Mouse (Mus musculus): ENCODE measurements around the gene 1190005I06Rik.

Gene 1190005I06Rik

DNA sequence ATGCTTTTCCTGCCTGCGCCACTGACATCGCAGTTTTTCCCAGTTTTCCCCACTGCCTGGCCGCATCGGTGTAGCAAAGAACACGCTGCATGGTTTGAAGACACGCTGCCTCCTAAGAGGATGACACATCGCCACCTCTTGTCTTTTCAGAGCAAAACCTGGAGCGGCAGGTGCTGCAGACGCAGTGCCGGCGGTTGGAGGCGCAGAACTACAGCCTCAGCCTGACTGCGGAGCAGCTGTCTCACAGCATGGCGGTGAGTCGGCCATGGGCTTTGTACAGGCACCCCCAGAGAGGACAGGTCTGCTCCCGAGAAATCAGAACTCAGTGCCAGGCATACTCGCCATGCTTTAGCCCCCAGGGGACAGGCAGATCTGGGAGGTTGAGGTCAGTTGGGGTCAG lies 69.6 kb downstream of the 1190005I06Rik start:
- DNase-seq (ENCODE audit: extremely low spot score) = no peak

DNA sequence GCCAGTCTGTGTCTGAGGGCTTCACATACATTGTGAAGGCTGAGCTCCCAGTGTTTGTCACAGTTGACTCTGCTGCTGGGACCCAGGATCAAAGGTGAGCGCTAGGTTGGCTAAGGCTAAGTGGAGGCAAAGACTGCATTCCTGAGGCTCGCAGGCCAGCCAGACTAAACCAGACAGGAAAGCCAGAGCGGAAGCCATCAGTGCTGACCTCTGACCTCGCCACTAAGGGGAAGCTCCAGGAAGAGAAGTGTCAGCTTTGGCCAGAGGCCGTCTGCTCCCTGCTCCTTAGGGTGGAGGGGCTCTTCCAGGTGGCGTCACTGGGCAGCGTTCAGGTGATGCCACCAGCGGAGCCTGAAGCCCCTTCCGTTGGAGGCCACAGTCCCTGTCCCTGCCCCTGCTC lies 71.6 kb downstream of the 1190005I06Rik start:
- DNase-seq (ENCODE audit: extremely low spot score) = peak; percentile 71

DNA sequence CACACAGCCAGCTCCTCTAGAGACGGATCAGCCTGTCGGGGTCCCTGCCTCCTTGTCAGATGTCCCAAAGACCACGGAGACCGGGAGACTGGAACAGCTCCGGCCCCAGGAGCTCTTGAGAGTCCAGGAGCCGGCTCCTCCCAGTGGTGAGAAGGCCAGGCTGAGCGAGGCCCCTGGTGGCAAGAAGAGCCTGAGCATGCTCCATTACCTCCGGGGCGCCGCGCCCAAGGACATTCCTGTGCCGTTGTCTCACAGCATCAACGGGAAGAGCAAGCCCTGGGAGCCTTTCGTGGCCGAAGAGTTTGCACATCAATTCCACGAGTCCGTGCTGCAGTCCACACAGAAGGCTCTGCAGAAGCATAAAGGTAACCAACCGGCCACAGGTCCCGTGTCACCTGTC lies 72.5 kb downstream of the 1190005I06Rik start:
- DNase-seq (ENCODE audit: extremely low spot score) = no peak

DNA sequence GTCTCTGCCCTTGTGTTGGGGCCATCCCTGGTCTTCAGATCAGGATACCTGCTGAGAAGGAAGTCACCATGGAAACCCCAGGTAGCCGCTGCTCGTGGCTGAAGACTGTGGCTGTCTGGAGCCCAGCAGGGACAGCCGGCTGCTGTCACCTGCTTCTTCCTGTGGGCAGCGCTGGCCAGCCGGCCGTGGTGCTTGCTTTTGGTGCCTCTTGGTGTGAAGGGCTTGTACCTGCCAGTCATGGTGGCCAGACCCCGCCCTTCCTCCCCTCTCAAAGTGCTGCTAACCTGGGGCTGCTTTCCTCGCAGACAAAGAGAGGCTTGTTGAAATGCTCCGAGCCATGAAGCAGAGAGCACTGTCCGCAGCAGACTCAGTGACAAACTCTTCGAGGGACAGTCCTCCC lies 73.6 kb downstream of the 1190005I06Rik start:
- DNase-seq (ENCODE audit: extremely low spot score) = no peak

DNA sequence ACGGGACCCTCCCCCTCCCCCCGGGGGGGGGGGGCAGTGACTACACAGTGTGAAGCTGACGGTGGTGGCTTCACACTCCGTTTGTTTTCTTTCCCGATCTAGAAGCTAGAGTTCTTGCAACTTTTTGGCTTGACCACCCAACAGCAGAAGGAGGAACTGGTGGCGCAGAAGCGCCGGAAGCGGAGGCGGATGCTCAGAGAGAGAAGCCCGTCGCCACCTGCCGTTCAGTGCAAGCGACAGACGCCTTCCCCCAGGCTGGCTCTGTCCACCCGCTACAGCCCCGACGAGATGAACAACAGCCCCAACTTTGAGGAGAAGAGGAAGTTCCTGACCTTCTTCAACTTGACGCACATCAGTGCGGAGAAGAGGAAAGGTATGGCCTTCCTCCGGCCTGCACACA lies 74.9 kb downstream of the 1190005I06Rik start:
- no peak for DNase-seq (ENCODE audit: extremely low spot score)

DNA sequence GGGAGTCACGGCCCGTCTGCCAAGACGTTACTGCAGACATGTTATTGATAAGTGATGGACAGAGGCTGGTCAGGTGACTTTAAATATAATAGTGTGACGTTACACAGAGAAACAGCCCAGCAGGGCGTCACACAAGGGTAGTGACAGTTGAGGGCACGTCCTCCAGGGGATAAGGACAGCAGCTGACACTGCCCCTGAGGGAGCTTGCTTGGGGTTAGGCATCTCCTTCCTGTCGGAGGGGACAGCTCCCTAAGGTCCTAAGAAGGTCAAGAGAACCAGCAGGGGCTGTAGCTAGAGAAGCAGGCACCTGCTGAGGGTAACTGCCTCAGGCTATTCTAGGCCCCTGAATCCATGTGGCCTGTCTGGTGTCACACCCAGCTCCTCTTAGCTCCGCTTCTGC lies 75.9 kb downstream of the 1190005I06Rik start:
- DNase-seq (ENCODE audit: extremely low spot score) = no peak

DNA sequence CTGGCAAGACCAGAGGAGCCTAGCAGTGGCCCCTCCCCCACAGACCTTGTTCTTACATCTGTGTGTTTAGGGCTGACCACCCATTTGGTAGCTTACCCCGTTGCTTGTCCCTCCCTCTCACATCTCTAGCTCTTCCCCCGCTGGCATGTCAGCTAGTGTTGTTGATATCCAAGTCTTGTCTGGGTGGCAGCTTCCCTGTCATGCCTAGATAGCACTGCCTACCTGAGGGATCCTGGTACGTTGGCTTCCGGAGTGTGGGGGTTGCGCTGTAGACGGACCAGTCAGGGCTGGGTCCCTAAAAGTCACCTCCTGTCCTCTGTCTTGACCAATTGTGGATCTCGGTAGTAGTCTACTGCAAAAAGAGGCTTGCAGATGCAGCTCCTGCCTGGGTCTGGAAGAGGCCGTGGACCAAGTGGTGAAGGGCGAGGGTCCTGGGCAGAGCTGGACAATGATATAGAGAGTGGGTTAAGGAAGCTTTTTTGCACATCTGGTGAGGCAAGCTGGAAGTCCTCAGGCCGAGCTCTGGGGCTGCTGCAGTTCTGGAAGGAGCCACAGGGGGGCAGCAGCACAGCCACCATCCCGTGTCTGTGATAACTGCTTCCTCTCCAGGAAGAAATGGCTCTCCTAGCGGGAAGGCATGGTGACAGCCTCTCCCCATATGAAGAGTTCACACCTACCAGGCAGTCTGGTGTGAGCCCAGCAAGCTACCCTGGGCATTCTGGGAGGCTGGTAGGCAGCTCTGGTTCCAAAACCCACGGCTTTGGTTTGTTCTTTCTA lies 77.3 kb downstream of the 1190005I06Rik start:
- DNase-seq (ENCODE audit: extremely low spot score) = peak; percentile 85

DNA sequence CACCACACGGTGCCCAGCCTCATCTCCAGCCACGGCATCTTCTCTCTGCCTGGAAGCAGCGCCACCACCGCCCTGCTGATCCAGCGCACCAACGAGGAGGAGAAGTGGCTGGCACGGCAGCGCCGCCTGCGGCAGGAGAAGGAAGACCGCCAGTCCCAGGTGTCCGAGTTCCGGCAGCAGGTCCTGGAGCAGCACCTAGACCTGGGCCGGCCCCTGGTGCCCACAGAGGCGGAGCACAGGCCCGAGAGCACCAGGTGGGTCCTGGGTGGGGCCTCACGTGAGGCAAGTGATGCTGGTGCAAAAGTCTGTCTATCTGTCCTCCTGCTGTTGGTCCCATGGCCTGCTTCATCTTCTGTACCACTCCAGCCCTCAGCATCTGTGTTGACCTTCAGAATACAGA lies 78.3 kb downstream of the 1190005I06Rik start:
- DNase-seq (ENCODE audit: extremely low spot score) = no peak

DNA sequence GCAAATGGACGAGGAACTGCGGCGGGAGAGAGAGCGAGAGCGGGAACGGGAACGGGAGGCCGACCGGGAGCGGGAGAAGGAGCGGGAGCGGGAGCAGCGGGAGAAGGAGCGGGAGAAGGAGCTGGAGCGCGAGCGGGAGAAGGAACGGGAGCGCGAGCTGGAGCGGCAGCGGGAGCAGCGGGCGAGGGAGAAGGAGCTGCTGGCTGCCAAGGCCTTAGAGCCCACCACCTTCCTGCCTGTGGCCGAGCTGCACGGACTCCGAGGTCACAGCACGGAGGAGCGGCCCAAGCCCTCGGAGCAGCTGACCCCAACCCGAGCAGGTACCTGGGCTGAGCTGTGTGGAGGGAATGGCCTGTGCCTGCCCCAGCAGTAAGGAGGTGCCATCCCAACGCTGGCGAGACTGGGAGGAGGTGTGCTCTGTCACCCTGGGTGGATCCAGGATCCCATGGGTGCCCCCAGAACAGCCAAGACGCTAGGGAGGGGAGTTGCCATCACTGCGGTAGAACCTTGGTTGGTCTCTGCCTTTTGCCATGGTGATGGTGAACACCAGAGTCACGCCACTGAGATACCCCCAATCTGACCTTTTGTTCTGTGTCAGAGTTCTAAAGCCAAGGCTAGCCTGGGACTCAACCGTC lies 79.2 kb downstream of the 1190005I06Rik start:
- no peak for DNase-seq (ENCODE audit: extremely low spot score)

DNA sequence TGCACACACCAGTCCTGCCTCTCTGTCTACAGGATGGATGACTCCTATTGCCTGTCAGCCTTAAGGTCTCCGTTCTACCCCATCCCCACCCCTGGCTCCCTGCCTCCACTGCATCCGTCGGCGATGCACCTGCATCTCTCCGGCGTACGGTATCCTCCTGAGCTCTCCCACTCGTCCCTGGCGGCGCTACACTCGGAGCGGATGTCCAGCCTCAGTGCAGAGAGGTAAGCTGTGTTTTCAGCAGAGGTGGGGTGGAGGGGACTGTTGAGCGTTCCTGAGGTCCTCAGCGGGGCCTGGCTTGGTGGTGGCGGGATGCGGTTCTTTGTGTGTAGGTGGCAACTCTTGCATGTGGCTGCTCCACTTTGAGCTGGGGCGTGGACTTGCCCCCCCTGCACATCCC lies 79.7 kb downstream of the 1190005I06Rik start:
- DNase-seq (ENCODE audit: extremely low spot score) = no peak

DNA sequence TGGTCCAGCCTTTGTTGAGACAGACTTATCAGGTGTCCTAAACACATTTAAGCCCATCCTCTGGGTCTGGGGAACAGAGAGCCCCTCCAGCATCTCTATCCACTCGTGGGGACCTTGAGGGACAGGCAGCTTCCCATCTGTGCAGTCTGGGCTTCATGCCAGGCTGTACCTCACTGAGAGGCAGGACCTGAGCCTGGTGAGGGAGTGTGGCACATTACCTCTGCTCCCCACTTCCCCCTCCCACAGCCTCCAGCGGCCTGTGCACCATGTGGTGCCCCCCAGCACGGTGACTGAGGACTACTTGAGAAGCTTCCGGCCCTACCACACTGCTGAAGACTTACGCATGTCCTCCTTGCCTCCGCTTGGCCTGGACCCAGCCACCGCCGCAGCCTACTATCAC lies 80.8 kb downstream of the 1190005I06Rik start:
- no peak for DNase-seq (ENCODE audit: extremely low spot score)

DNA sequence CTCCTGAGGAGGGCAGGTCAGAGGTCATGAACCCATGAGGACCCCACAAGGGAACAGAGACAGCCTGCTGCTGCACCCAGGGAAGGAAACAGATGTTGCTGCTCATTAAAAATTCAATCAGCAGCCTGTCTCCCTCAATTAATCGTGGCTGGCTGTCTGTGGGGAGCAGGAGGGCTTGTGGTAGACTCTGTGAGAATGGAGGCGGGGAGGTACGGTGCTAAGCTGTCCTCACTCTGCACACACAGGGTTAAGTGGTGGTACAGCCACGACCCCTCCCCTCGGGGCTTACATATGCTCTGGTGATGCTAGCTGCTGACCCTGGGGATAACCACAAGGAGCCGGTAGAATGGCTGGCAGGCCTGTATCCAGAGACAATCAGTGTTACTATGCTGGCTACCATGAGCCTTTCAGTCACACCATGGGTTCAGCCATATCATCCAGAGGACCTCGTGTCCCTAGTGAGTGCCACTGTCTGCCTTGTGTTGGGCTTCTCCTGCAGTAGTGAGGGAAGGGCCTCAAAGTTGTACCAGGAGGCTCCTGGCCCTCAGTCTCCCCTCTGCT lies 82.2 kb downstream of the 1190005I06Rik start:
- DNase-seq (ENCODE audit: extremely low spot score) = peak; percentile 52

DNA sequence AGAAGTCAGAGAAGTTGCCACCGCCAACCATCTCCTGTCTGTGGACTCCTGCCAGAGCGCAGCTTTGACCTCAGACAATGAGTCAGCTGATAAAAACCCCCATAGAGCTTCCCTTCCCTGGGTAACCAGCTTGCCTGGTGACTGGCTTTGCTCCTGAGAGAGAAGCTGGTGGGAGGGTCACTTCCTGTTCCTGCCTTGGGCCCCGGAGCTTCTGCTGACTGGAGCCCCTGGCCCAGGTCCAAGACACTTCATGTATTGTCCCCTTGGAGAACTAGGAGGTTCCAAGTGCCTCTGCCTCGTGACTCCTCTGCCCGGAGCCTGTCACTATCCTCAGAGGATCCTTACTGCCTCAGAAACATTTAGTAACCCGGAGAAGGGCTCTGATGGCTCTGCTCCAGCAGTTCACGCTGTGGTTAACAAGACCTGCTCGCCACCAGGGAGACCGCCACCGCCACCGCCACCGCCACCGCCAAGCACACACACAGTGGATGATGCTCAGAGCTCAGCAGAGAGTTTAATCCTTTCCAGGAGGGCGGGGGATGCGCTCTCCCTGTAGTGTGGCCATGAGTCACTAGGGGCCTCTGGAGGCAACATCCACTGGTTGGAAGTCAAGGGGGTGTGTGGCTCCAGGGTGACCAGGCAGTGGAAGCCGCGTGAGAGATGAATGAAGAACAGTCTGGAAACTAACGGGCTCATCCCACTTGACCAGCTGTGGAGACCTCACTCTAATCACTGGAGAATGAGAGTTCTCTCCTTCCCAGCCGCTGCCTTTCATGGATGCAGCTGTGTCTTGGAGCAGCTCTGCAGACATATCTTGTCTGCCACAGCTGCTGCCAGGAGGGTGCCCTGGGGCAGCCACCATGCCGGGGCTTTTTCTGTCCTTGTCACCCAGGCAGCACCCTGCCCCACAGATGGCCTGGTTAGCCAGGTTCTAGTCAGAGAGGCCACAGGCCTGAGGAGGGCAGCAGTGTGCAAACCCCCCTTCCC lies 83.3 kb downstream of the 1190005I06Rik start:
- DNase-seq (ENCODE audit: extremely low spot score) = no peak

DNA sequence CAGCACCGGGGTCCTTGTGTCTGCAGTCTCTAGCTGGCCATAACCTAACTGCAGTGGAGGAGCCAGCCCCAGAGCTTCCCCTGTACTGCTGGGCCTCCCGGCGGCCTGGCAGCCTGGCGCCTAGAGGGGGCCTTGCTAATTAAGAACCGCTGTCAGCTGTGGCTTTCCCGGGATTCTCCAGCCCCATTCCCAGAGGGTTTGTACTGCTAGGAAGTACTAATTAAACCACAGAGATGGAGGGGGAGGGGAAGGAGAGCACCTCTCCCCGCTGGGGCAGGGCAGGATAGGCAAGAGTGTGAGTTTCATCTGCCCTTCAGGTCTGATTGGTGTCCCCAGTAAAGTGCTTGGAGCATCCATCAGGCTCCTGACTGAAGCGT lies 84.1 kb downstream of the 1190005I06Rik start:
- peak; percentile 65 for DNase-seq (ENCODE audit: extremely low spot score)

DNA sequence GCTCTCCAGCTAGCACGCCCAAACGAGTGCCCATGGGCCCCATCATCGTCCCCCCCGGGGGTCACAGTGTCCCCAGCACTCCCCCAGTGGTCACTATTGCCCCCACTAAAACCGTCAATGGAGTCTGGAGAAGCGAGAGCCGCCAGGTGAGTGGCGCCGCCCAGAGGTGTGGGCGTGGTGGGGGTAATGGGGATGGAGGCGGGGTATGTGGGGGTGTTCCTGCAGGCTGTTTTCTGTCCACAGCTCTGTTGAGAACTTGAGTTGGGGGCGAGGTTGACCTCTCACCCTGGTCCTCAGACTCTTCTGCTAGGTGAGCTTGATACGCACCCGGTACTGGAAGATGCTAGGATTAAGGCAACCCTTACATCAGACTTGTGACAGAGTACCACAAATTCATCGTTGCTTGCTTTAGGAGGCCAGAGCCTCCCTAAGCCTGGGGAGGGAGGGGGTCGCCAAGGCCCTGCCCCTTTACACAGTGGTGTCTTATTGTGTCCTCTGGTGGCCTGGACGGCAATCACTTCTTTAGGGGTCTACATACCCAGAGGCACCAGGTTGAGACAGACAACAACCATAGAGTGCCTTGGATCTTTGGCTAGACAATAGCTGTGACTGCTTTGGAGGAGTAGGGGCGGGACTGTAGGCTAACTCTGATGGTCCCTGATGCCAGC lies 84.6 kb downstream of the 1190005I06Rik start:
- DNase-seq (ENCODE audit: extremely low spot score) = no peak

DNA sequence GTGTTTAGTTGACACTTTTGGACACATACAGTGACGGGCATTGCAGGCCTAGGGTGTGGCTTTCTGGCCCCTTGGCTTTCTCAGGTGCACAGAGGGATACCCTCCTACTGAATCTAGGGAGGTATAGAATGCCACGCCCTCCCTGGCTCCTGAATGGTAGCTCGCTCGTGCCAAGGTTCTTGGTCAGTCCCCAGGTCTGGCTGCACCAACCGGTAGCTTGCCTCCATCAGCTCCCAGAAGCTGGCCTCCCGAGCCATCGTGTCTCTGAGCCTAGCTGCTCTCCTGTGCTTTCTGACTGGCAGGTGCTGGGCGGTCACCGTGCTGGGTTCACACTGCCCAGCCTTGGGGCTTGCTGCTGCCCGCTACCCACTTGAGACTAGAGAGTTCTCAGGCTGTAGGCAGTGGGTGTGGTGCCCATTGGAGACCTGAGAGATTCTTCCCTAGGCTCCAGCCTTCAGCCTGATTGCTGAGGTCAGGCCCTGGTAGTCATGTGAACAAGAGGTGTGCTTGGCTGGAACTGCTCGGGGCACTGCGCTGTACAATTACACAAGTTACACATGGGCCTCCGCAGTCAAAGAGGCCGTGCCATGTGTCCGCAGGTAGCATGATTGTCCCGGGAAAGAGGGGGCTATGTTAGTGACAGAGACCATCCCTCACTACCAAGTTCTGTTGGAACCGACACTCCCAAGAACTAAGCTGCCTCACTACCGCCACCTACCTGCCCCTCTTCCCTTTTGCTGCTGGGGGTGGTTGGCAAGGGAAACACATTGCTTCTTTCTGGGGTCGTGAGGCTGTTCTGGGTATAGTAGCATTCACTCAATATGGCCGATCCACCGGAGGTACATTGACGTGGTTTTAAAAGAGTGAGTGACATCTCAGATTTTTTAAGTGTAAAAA lies 85.6 kb downstream of the 1190005I06Rik start:
- no peak for DNase-seq (ENCODE audit: extremely low spot score)

DNA sequence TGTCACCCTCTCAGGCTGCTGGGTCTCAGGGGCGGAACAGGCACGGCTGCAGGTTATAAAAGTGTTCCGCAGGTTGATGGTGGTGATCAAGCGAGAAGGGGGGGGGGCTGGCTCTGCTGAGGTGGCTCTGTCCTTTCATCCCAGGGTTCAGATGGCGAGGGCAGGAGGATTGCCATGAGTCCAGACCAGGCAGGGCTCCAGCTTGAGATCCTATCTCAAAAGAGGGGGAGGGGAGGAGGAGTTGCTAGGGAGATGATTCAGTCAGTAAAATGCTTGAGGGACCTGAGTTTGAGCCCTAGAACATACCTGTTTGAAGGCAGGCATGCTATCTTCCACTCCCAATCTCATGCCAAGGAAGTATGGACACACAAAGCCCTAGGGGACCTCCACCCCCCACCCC lies 86.9 kb downstream of the 1190005I06Rik start:
- DNase-seq (ENCODE audit: extremely low spot score) = no peak

DNA sequence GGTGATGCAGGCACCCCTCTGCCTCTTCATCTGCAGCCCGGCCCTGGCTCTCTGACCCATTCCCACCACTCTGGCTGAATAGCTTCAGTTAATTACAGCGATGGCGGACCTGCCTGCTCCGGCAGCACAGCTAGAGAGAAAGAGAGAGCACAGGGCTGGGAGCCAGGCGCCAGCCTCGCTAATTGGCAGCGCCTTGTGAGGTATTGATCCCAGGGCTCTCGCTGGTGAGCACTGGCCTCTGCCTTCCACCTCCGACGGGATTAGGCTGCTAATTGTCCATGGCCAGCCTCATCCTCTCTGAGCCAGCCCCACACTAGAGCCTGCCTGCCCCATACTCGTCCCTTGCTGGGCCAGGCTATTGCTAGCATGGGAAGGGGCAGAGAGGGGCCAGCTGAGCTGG lies 87.8 kb downstream of the 1190005I06Rik start:
- no peak for DNase-seq (ENCODE audit: extremely low spot score)
